Mouse (Mus musculus) stomach, postnatal 0 days (tissue): ENCODE data around the gene Slc5a3. TPM values are rescaled to one million over a fixed set of nuclear protein-coding genes. Genes with fewer than 3 reads are reported as not detected.

ENCODE experiments used
- ATAC-seq: fragments of 200-750 bp; cut with Nextera tagmentation; 2 replicates; pipeline ENCODE4 v1.8.0; 2017; ENCODE audit not compliant: low FRiP score, low TSS enrichment
- DNase-seq: peaks from one replicate; pipeline ENCODE4 v3.0.0-alpha.2; 2016; ENCODE audit warnings: low spot score
- H3K27ac ChIP-seq: fragments of 300-500 bp; sonication (generic); replicated peaks from 2 replicates; pipeline ENCODE4 v1.5.1; 2014; ENCODE audit warnings: mild to moderate bottlenecking, control low read depth
- H3K27me3 ChIP-seq: fragments of 300-500 bp; sonication (generic); 2 replicates; pipeline ENCODE4 v1.6.1; 2014; ENCODE audit warnings: low read length; ENCODE audit not compliant: control insufficient read depth, insufficient read depth
- H3K36me3 ChIP-seq: fragments of 300-500 bp; sonication (generic); 2 replicates; pipeline ENCODE4 v1.6.1; 2014; ENCODE audit warnings: low read length, mixed read lengths; ENCODE audit not compliant: control insufficient read depth, insufficient read depth
- H3K4me1 ChIP-seq: fragments of 300-500 bp; sonication (generic); replicated peaks from 2 replicates; pipeline ENCODE4 v1.6.1; 2014; ENCODE audit warnings: antibody characterized with exemption; ENCODE audit not compliant: control insufficient read depth, insufficient read depth
- H3K4me2 ChIP-seq: fragments of 300-500 bp; sonication (generic); replicated peaks from 2 replicates; pipeline ENCODE4 v1.6.1; 2014; ENCODE audit warnings: low read depth, mild to moderate bottlenecking, control low read depth, moderate library complexity
- H3K4me3 ChIP-seq: fragments of 300-500 bp; sonication (generic); 2 replicates; pipeline ENCODE4 v1.5.1; 2014; ENCODE audit warnings: low read depth, low read length, control low read depth
- H3K9ac ChIP-seq: fragments of 300-500 bp; sonication (generic); 2 replicates; pipeline ENCODE4 v1.6.1; 2014; ENCODE audit warnings: mild to moderate bottlenecking, low read length, control low read depth, mixed read lengths
- H3K9me3 ChIP-seq: fragments of 300-500 bp; sonication (generic); 2 replicates; pipeline ENCODE4 v1.6.1; 2016; ENCODE audit warnings: low read length; ENCODE audit not compliant: control insufficient read depth
- CTCF ChIP-seq: IDR thresholded peaks from 2 replicates; pipeline ENCODE4 v1.5.1; 2016; ENCODE audit warnings: antibody characterized with exemption, low read depth, mild to moderate bottlenecking, moderate library complexity
- EP300 ChIP-seq: optimal IDR thresholded peaks from 2 replicates; pipeline ENCODE3; 2016; ENCODE audit warnings: antibody characterized with exemption
- WGBS: fragments of 180-500 bp; shearing (Covaris S2); extraction: QIAGEN DNeasy Blood & Tissue Kit; methylation state at CpG from one replicate; pipeline ENCODE4 v1.1.7; 2014; 5-methylcytosine and 5-hydroxymethylcytosine counted together
- polyA plus RNA-seq: library from polyadenylated mRNA; unstranded; fragments of >200 nt; fragmentation: Nextera tagmentation; extraction: Ambion mirVana; gene quantifications from 2 replicates; pipeline ENCODE4 v1.2.1, GENCODE M21; 2015

The Slc5a3 gene
- polyA plus RNA-seq, 1 experiment from 2014 or later, result 1.9 TPM

GRCm38 (mm10) chr16:92039966-92040365 lies 18.2 kb upstream of the Slc5a3 start:
- Histone ChIP-seq H3K36me3 (no peaks in the 10 kb centered on the region), H3K4me2 (no peak overlapping the region), H3K9me3 (no peaks in the 10 kb centered on the region), H3K9ac (no peak overlapping the region), H3K27ac (no peak overlapping the region), H3K4me1 (no peaks in the 10 kb centered on the region), H3K27me3 (no peaks in the 10 kb centered on the region), H3K4me3 (no peak overlapping the region)
- no peak for TF ChIP-seq EP300
- TF ChIP-seq CTCF, result peak; percentile 11; the same call in 1 of the 2 replicates
- DNase-seq (no peak), ATAC-seq (no peak)
- 95% methylated on average over 11 of the region's 11 CpGs for WGBS

GRCm38 (mm10) chr16:92051777-92052310 lies 6.3 kb upstream of the Slc5a3 start:
- DNase-seq, result peak; percentile 53
- Histone ChIP-seq H3K9me3 (no peaks in the 10 kb centered on the region), H3K27me3 (no peaks in the 10 kb centered on the region), H3K27ac (no peak overlapping the region), H3K36me3 (no peaks in the 10 kb centered on the region), H3K4me1 (no peaks in the 10 kb centered on the region), H3K9ac (no peak overlapping the region), H3K4me3 (no peak overlapping the region), H3K4me2 (no peak overlapping the region)
- WGBS, result 71% methylated on average over 7 of the region's 7 CpGs
- ATAC-seq, result peak; percentile 90
- TF ChIP-seq CTCF (no peak), EP300 (no peak)

GRCm38 (mm10) chr16:92052569-92052968 lies 5.6 kb upstream of the Slc5a3 start:
- Histone ChIP-seq H3K27me3 (no peaks in the 10 kb centered on the region), H3K9me3 (no peaks in the 10 kb centered on the region), H3K9ac (no peak overlapping the region), H3K4me2 (no peak overlapping the region), H3K4me3 (no peak overlapping the region), H3K36me3 (no peaks in the 10 kb centered on the region), H3K4me1 (no peaks in the 10 kb centered on the region), H3K27ac (no peak overlapping the region)
- DNase-seq (no peak), ATAC-seq (no peak)
- 66% methylated on average over 10 of the region's 10 CpGs for WGBS
- TF ChIP-seq EP300, result no peak
- TF ChIP-seq CTCF, result no peak

- no peak for TF ChIP-seq CTCF
These were observed 1.4 kb upstream of the Slc5a3 start for GRCm38 (mm10) chr16:92056711-92057110.

GRCm38 (mm10) chr16:92057456-92057851 lies 668 bp upstream of the Slc5a3 start:
- WGBS, result 3% methylated on average over 11 of the region's 11 CpGs
- Histone ChIP-seq H3K27me3 (no peaks in the 10 kb centered on the region), H3K9me3 (no peaks in the 10 kb centered on the region), H3K4me2 (peak overlapping the region; percentile 94), H3K9ac (peak overlapping the region; percentile 78), H3K27ac (peak overlapping the region; percentile 85), H3K4me3 (peak overlapping the region; percentile 88), H3K36me3 (no peaks in the 10 kb centered on the region), H3K4me1 (no peaks in the 10 kb centered on the region)
- DNase-seq, result no peak
- ATAC-seq, result peak; percentile 41
- no peak for TF ChIP-seq EP300
- no peak for TF ChIP-seq CTCF

More at GRCm38 (mm10) chr16:92056711-92057110, 1.4 kb upstream of the Slc5a3 start:
- Histone ChIP-seq H3K36me3 (no peaks in the 10 kb centered on the region), H3K4me2 (no peak overlapping the region), H3K9me3 (no peaks in the 10 kb centered on the region), H3K27ac (no peak overlapping the region), H3K4me3 (no peak overlapping the region), H3K9ac (no peak overlapping the region), H3K27me3 (no peaks in the 10 kb centered on the region), H3K4me1 (no peaks in the 10 kb centered on the region)
- 54% methylated on average over 2 of the region's 2 CpGs for WGBS
- DNase-seq (no peak), ATAC-seq (no peak)

- peak overlapping the region; percentile 88 for H3K4me3 ChIP-seq
- ATAC-seq (peak; percentile 25), DNase-seq (peak; percentile 42)
- H3K9me3 ChIP-seq, result no peaks in the 10 kb centered on the region
- peak overlapping the region; percentile 85; the same call in 1 of the 2 replicates for H3K27ac ChIP-seq
- H3K4me1 ChIP-seq, result no peaks in the 10 kb centered on the region
- TF ChIP-seq CTCF (no peak), EP300 (no peak)
- no peaks in the 10 kb centered on the region for H3K36me3 ChIP-seq
- peak overlapping the region; percentile 94 for H3K4me2 ChIP-seq
- peak overlapping the region; percentile 78 for H3K9ac ChIP-seq
- no peaks in the 10 kb centered on the region for H3K27me3 ChIP-seq
- 3% methylated on average over 53 of the region's 63 CpGs for WGBS
These were observed 810 bp downstream of the Slc5a3 start for GRCm38 (mm10) chr16:92058644-92059620.
